Mouse (Mus musculus): ENCODE measurements around the gene Kcna1. TPM values are rescaled to one million over a fixed set of nuclear protein-coding genes. Genes with fewer than 3 reads are reported as not detected.

Gene Kcna1
- polyA plus RNA-seq, 1 experiment from 2014 or later, result not detected

DNA sequence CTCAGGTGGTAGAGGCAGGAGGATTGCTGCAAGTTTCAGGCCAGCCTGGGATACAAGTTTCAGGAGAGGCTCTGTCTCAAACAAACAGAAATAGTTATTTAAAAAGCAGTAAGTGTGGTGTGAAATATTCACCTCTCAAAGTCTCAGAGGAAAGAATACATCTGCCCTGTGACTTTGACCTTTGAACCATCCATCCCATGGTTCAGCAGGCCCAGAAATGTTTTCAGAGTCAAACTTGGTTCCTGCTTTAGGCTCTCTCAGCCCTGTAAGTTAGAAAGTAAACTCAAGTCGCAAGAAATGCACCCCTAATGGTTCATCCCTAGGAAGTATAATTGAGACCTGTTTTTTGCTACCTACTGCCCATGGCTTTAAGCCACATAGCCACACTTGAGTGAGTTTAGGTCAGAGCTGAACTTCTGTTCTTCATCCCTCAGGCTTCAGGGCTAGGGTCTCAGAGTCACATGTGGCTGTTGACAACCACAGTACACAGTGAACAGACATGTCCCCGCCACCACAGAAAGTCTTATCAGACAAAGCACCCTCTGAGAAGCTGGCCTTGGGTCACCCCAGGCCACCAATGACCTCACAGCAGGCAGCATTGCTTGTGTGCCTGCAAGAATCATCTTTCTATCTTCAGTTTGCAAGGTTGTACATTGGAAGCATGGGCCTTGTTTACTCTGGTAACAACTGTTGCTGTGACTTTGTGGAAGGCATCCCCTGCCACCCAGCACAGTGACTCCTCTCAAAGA, 11.6 kb upstream of the Kcna1 start:
- Histone ChIP-seq H3K4me3 (ENCODE audit: low read depth, low read length) (no peak overlapping the region), H3K27ac (ENCODE audit: low read depth) (no peak overlapping the region), H3K36me3 (replicated peaks; ENCODE audit: insufficient read depth, low read length) (no peaks in the 10 kb centered on the region), H3K9me3 (ENCODE audit: low read length) (no peaks in the 10 kb centered on the region), H3K27me3 (ENCODE audit: insufficient read depth, low read length) (no peaks in the 10 kb centered on the region), H3K4me1 (ENCODE audit: insufficient read depth) (no peaks in the 10 kb centered on the region), H3K4me2 (ENCODE audit: low read depth, low read length) (no peak overlapping the region), H3K9ac (replicated peaks) (no peak overlapping the region)
- no peak for TF ChIP-seq EP300 (IDR thresholded peaks at IDR 0.05; ENCODE audit: low read depth)
- TF ChIP-seq CTCF (IDR thresholded peaks at IDR 0.05; ENCODE audit: low read depth), result no peak
- ATAC-seq (no peak), DNase-seq (no peak)
- 53% methylated on average over 2 of the region's 2 CpGs for WGBS (ENCODE audit: insufficient replicate concordance)

DNA sequence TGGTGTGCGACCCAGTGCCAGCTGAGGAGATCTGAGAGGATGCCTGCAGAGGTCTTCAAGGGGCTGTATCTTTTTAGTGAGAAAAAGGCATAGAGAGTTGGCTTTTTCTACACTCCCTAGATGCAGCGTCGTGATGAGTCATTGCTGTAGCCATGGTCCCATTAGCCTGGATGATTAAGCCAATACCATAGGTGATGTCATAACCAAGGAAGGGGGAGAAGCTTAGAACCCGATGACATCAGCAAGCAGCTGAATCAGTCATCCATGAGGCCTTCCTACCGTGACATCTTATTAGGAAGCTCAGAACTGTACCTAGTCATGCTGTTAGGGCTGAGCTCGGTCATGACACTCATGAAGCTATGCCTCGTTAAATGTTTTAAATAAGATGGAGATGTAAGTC, 7.4 kb upstream of the Kcna1 start:
- Histone ChIP-seq H3K4me3 (ENCODE audit: low read depth, low read length) (no peak overlapping the region), H3K27me3 (ENCODE audit: insufficient read depth, low read length) (no peaks in the 10 kb centered on the region), H3K9me3 (ENCODE audit: low read length) (no peaks in the 10 kb centered on the region), H3K27ac (ENCODE audit: low read depth) (no peak overlapping the region), H3K4me1 (ENCODE audit: insufficient read depth) (no peaks in the 10 kb centered on the region), H3K9ac (replicated peaks) (no peak overlapping the region), H3K4me2 (ENCODE audit: low read depth, low read length) (no peak overlapping the region), H3K36me3 (replicated peaks; ENCODE audit: insufficient read depth, low read length) (no peaks in the 10 kb centered on the region)
- TF ChIP-seq EP300 (IDR thresholded peaks at IDR 0.05; ENCODE audit: low read depth) (no peak), CTCF (IDR thresholded peaks at IDR 0.05; ENCODE audit: low read depth) (no peak)
- ATAC-seq (no peak), DNase-seq (no peak)
- 77% methylated on average over 7 of the region's 7 CpGs for whole genome bisulfite sequencing (ENCODE audit: insufficient replicate concordance)

DNA sequence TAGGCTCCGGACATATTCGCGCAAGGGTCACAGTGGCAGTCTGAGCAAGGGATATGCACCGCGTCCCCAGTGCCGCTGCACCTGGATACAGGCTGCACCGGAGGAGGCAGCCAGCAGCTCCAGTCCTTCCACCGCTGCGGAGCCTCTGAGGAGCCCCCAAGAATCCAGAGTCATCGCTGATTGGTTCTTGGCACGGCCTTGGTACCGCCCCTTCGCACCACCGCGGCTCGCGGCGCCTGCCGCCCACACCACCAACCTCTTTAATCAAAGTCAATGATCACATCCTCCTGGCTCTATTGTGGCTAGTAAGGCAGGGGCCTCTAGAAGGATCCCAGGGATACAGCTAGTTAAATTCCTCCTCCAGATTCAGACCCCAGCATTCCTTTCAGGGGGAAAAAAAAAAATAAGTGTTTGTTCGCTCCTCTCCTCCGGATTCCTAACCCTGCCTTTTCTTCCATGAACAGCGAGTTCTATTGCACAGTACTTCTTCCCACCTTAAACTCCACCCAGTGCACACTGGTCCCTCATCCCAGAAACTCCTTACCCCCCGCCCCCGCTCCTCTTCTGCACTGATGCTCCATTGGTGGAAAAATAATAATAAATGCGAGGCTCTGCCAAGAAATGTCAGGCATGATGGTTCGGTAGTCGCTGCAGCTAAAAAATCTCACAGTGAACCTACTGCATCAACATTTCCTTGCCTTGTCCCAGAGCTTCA, 383 bp downstream of the Kcna1 start:
- 0 out of 2 replicates have a peak, but pooled peaks cover 3% of the 10 kb centered on the region for H3K4me1 ChIP-seq (ENCODE audit: insufficient read depth)
- DNase-seq (peak; percentile 14), ATAC-seq (no peak)
- peaks cover 57% of the 10 kb centered on the region for H3K27me3 ChIP-seq (ENCODE audit: insufficient read depth, low read length)
- H3K27ac ChIP-seq (ENCODE audit: low read depth), result no peak overlapping the region
- WGBS (ENCODE audit: insufficient replicate concordance), result 4% methylated on average over 27 of the region's 27 CpGs
- peak overlapping the region; percentile 14; the same call in 1 of the 2 replicates for H3K4me2 ChIP-seq (ENCODE audit: low read depth, low read length)
- no peaks in the 10 kb centered on the region for H3K9me3 ChIP-seq (ENCODE audit: low read length)
- H3K4me3 ChIP-seq (ENCODE audit: low read depth, low read length), result no peak overlapping the region
- no peaks in the 10 kb centered on the region for H3K36me3 ChIP-seq (replicated peaks; ENCODE audit: insufficient read depth, low read length)
- no peak overlapping the region for H3K9ac ChIP-seq (replicated peaks)
- no peak for TF ChIP-seq EP300 (IDR thresholded peaks at IDR 0.05; ENCODE audit: low read depth)

DNA sequence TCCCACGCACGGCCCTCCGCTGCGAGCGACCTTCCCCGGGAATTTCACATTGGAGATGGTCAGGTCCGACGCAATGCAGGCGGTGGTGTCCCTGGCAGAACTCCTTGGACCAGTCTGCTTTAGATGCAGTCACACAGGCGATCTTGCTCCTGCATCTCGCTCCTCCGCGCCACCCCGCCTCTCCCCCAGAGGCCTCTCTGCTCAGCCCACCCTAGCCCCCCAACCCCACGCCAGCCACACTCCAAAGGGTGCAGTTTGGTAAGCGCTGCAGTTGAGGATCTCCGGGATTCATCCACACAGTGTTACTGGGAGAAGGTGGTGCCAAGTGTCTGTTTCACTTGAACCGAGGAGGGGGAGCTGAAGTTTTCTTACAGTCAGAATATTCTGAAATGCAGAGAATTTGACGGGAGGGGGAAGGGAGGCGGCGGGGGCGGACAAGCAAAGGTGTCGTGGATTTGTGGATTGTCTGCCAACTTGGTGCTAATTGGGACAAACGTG, 1.1 kb downstream of the Kcna1 start:
- Histone ChIP-seq H3K9ac (replicated peaks) (no peak overlapping the region), H3K9me3 (ENCODE audit: low read length) (no peaks in the 10 kb centered on the region), H3K4me1 (ENCODE audit: insufficient read depth) (0 out of 2 replicates have a peak, but pooled peaks cover 3% of the 10 kb centered on the region), H3K36me3 (replicated peaks; ENCODE audit: insufficient read depth, low read length) (no peaks in the 10 kb centered on the region), H3K27me3 (ENCODE audit: insufficient read depth, low read length) (peaks cover 57% of the 10 kb centered on the region), H3K27ac (ENCODE audit: low read depth) (no peak overlapping the region), H3K4me2 (ENCODE audit: low read depth, low read length) (no peak overlapping the region), H3K4me3 (ENCODE audit: low read depth, low read length) (no peak overlapping the region)
- TF ChIP-seq CTCF (IDR thresholded peaks at IDR 0.05; ENCODE audit: low read depth) (no peak), EP300 (IDR thresholded peaks at IDR 0.05; ENCODE audit: low read depth) (no peak)
- no peak for ATAC-seq
- WGBS (ENCODE audit: insufficient replicate concordance), result 4% methylated on average over 24 of the region's 24 CpGs
- DNase-seq, result no peak

DNA sequence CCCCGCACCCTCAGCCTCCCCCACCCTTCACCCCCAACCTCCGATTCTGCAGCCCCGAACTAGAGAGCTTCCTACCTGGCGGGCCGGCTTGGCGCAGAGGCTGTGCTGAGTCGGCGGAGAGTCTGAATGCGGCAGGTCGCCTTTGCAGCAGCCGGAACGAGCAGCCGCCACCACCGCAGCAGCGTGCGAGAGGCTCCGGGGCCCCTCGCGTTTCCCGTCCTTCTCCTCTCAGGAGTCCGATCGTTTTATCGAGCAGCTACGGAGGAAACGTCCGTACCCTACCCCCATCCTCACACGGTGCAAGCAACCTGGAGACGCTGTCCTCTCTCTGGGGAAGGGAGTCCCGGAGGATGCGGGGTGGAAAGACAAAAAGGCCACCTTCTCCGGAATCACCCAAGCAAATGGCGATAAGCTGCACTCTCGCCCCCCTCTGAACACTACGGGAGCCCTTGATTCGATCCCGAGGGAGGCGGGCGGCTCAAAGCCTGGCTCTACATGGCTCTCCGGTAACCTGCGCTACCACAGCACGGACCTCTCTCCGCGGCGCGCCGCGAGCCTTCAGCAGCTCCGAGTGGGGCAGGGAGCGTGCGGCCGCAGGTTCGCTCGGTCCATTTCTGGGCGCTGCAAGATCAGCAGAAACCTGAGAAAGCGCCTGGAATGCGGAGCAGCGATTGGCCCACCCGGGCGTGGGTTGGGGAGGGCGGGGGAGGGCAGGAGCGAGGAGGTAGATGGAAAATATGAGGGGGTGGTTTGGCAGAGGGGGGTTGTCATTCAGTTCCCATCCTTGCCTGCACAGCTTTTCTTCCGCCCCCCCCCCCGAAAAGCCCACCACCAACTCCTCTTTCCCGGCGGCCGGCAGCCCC, 1.8 kb downstream of the Kcna1 start:
- no peak overlapping the region for H3K27ac ChIP-seq (ENCODE audit: low read depth)
- no peaks in the 10 kb centered on the region for H3K36me3 ChIP-seq (replicated peaks; ENCODE audit: insufficient read depth, low read length)
- H3K27me3 ChIP-seq (ENCODE audit: insufficient read depth, low read length), result peaks cover 57% of the 10 kb centered on the region
- 0 out of 2 replicates have a peak, but pooled peaks cover 3% of the 10 kb centered on the region for H3K4me1 ChIP-seq (ENCODE audit: insufficient read depth)
- DNase-seq (peak; percentile 13), ATAC-seq (no peak)
- WGBS (ENCODE audit: insufficient replicate concordance), result under 1% methylated on average over 64 of the region's 66 CpGs
- H3K9ac ChIP-seq (replicated peaks), result no peak overlapping the region
- TF ChIP-seq CTCF (IDR thresholded peaks at IDR 0.05; ENCODE audit: low read depth), result no peak
- no peak for TF ChIP-seq EP300 (IDR thresholded peaks at IDR 0.05; ENCODE audit: low read depth)
- peak overlapping the region; percentile 44 for H3K4me2 ChIP-seq (ENCODE audit: low read depth, low read length)
- H3K4me3 ChIP-seq (ENCODE audit: low read depth, low read length), result 0 out of 2 replicates have a peak overlapping the region, but pooled peaks have one; percentile 15
- H3K9me3 ChIP-seq (ENCODE audit: low read length), result no peaks in the 10 kb centered on the region

Data from liver, postnatal 0 days (tissue).